Mouse (Mus musculus) testis, adult 2 months (tissue): ENCODE data around the gene Anxa6. TPM values are rescaled to one million over a fixed set of nuclear protein-coding genes. Genes with fewer than 3 reads are reported as not detected.
A peak's percentile ranks its signal among the peaks of the same experiment; 100 is the strongest.

Experiments used
- H3K27ac ChIP-seq: fragments of 200-500 bp; 2 replicates; pipeline ENCODE4 v1.5.1; 2012; ENCODE audit warnings: low read depth, low read length; ENCODE audit not compliant: control insufficient read depth, insufficient read depth
- H3K27me3 ChIP-seq: fragments of 200-500 bp; 2 replicates; pipeline ENCODE4 v1.6.1; 2012; ENCODE audit warnings: mild to moderate bottlenecking, low read length, moderate library complexity; ENCODE audit not compliant: control insufficient read depth, insufficient read depth
- H3K36me3 ChIP-seq: fragments of 200-500 bp; 2 replicates; pipeline ENCODE4 v1.6.1; 2012; ENCODE audit warnings: mild to moderate bottlenecking, low read length; ENCODE audit not compliant: control insufficient read depth, insufficient read depth
- H3K4me1 ChIP-seq: fragments of 200-500 bp; 2 replicates; pipeline ENCODE4 v1.6.1; 2012; ENCODE audit warnings: low read length; ENCODE audit not compliant: control insufficient read depth, insufficient read depth
- H3K4me3 ChIP-seq: fragments of 200-500 bp; 2 replicates; pipeline ENCODE4 v1.5.1; 2012; ENCODE audit warnings: low read depth, mild to moderate bottlenecking, low read length, moderate library complexity, mixed read lengths; ENCODE audit not compliant: control insufficient read depth
- CTCF ChIP-seq: fragments of 200-500 bp; IDR thresholded peaks from 2 replicates; pipeline ENCODE4 v1.5.1; 2012; ENCODE audit warnings: low read depth, mild to moderate bottlenecking, inconsistent platforms, low read length, moderate library complexity; ENCODE audit not compliant: control insufficient read depth, insufficient read depth, insufficient replicate concordance
- POLR2A ChIP-seq: fragments of 200-500 bp; IDR thresholded peaks from 2 replicates; pipeline ENCODE4 v1.6.1; 2012; ENCODE audit warnings: low read depth, mild to moderate bottlenecking, inconsistent platforms, low read length, moderate library complexity; ENCODE audit not compliant: control insufficient read depth
- polyA plus RNA-seq: library from polyadenylated mRNA; depleted of rRNA; stranded (reverse); fragments of >200 nt; gene quantifications from 2 replicates; pipeline ENCODE4 v1.2.3, GENCODE M21; 2012; rRNA removed

Anxa6 gene
- 4.9 and 7.5 TPM in 2 replicates for polyA plus RNA-seq

DNA sequence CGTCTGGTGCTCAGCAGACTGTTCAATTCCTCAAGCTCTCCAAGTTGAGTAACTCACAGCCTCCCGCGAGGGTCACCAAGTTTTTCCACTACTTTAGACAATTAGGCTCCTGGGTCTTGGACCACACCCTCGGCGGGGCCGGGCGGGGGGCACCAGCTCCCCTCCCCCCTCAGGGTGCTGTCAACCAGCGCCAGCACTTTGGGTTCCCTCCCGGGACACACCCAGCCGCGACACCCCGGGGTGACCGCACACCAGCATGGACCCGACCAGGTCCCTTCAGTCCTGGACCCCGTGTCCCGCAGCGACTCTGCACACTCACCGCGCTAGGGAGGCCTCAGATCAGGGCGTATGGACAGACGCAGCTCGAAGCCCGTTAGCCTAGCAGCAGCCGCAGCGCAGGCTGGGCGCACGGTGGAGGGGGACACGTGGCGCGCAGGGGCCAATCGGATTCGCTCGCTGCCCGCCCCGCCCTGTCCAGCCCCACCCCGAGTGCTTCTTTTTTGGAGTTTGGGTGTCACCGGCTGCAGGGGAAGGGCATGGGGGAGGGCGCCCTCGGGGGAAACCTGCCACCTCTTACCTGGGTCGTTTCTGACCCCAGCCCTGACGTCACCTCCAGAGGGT lies at the start of gene Anxa6:
Anxa6 (minus strand) TSS at position 406 of the 621 bp plus-strand sequence.
- Histone ChIP-seq H3K27ac (no peak within 1 kb of the TSS), H3K27me3 (no peaks in the 10 kb centered on the region), H3K4me3 (peak within 1 kb of the TSS; percentile 63), H3K4me1 (peaks cover 12% of the 10 kb centered on the region), H3K36me3 (no peaks in the 10 kb centered on the region)
- TF ChIP-seq CTCF (no peak), POLR2A (peak; percentile 54; the same call in 1 of the 2 replicates)

DNA sequence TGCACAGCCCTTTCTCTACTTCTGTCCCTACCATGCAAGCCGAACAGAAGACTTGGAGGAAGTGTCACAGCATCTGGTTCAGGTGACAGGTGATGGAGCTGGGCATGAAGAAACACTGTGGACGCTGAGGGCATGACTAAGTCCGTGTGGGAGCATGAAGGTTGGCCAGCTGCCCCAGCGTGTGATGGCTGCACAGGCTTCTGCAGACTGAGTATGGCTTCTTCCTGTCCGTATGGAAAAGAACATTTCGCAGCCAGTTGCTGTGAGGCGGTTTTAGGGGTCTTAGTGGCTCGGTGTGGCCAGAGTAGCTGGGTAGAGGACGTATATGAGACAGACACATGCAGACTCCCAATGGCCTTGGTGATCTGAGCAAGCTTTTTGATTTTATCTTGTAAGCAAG lies 48.0 kb upstream of the Anxa6 start:
- Histone ChIP-seq H3K36me3 (no peaks in the 10 kb centered on the region), H3K27me3 (no peaks in the 10 kb centered on the region), H3K4me3 (no peak overlapping the region), H3K27ac (no peak overlapping the region), H3K4me1 (peaks cover 4% of the 10 kb centered on the region)
- TF ChIP-seq POLR2A (no peak), CTCF (no peak)

DNA sequence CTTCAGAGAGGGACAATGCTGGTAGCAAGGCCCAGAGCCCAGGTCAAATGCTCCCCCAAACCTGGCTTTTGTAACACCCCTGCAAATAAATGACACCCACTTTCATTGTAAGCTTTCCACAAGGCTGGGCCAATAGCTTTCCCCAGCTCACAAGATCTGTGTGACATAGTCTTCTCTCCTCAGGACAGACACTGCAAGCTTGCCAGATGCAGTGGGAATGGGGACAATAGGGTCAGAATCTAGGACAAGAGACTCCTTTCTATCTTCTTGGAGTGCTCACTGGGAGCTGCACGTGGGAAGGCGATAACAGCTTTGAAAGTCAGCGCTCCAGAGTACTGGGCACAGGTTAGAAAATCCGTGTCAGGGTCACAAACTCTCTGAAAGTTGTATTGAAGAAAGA lies 45.9 kb upstream of the Anxa6 start:
- no peak for TF ChIP-seq POLR2A
- TF ChIP-seq CTCF = no peak
- Histone ChIP-seq H3K27ac (no peak overlapping the region; the same call in 1 of the 2 replicates), H3K4me3 (no peak overlapping the region), H3K27me3 (no peaks in the 10 kb centered on the region), H3K4me1 (peaks cover 4% of the 10 kb centered on the region), H3K36me3 (no peaks in the 10 kb centered on the region)

DNA sequence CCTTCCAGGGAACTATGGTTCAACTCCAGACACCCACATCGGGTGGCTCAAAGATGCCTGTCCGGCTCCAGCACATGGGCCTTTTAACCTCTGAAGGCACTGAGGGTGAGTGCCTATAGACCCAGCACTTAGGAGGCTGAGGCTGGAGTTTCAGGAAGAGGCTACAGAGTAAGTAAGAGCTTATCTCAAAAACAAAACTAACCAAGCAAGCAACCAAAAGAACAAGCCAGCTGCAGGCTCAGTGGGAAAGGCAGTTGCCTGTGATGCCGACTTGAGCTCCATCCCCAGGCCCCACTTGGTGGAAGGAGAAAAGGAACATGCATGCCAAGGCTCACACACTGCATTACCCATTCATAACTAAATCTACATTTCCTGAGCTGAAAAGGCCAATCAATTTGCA lies 45.3 kb upstream of the Anxa6 start:
- Histone ChIP-seq H3K36me3 (no peaks in the 10 kb centered on the region), H3K27me3 (no peaks in the 10 kb centered on the region), H3K4me1 (peaks cover 4% of the 10 kb centered on the region), H3K27ac (peak overlapping the region; percentile 12; the same call in 1 of the 2 replicates), H3K4me3 (no peak overlapping the region)
- TF ChIP-seq POLR2A = no peak
- TF ChIP-seq CTCF = no peak

DNA sequence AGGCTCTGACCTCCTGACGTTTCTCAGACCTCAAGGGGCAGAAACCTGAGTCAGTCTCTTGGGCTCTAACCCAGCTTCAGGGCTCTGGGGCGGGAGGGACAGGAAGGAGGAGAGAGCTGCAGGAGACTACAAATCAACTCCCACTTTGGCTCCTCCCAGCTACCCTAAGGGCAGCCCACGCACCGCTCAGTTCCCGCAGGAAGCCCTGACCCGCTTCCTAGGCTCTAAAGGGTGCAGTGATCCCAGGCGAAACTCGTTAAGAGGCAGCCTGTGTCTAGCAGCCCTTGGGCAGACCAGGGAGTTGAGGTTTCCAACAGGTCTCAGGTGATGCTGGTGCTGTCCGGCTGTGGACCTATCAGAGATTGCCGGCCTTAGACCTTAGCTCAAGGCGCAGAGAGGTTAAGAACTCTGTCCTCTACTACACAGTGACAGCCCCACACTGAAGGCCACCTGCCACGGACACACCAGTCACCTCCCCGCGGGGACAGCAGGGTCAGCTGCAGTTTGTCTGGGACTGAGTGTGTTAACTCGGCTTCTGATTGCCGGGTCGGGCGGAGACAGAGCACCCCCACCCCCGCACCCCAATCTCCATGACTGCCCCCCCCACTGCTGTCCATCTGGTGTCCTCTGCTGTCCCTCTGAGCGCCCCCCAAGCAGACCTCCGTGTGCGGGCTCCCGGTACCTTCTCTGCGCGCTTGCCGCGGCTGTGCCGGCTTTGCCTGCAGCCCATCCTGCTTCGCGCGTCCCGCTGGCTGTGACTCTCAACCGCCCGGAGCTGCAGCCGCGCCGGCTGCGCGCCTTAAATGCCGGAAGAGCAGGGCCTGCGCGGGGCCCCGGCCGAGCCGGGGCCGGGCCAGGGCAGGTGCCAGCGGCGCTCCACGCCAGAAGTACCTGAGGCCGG lies 44.3 kb upstream of the Anxa6 start, which contains the start of gene Ccdc69:
Ccdc69 (minus strand) TSS at position 801 of the 901 bp plus-strand sequence.
- H3K27ac ChIP-seq = peak within 1 kb of the TSS; percentile 86
- no peaks in the 10 kb centered on the region for H3K36me3 ChIP-seq
- peaks cover 4% of the 10 kb centered on the region for H3K4me1 ChIP-seq
- peak within 1 kb of the TSS; percentile 48 for H3K4me3 ChIP-seq
- no peak for TF ChIP-seq CTCF
- peak; percentile 63 for TF ChIP-seq POLR2A
- H3K27me3 ChIP-seq = no peaks in the 10 kb centered on the region

DNA sequence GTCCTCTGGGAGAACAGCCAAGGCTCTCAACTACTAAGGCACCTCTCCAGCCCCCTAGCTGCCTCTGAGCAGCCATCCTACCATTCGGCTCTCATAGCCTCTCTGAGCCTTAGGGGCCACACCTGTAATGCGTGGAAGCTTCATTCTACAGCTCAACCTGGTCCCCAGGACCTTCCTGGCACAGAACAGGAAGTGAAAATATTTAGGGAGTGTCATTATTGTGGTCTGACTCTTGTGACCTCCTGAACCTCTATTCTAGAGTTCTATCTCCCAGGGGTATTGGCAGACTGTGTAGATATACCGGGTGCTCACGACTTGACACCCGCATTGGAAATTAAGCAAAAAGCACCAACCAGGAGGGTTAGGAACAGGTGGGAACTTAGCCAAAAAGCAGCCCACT lies 43.0 kb upstream of the Anxa6 start:
- H3K27me3 ChIP-seq = no peaks in the 10 kb centered on the region
- no peak for TF ChIP-seq CTCF
- no peak for TF ChIP-seq POLR2A
- no peak overlapping the region for H3K27ac ChIP-seq
- no peaks in the 10 kb centered on the region for H3K36me3 ChIP-seq
- no peak overlapping the region for H3K4me3 ChIP-seq
- H3K4me1 ChIP-seq = peaks cover 4% of the 10 kb centered on the region

DNA sequence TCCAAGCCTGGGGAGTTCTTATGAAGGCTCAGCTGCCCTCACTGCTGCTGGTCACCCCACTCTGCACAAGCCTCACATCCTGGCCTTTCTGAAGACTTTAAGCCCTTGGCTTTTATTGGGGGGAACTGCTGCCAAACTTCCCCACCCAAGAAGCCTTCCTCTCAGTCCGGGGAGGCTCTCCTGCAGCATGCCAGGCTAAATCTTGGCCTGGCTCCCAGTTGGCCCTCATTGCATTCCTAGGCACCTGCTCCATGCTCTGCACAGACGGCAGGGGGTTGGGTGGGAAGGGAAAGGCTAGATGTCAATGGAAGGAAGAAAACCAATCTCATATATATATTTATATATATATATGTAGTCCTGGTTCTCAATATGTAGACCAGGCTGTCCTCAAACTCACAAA lies 42.4 kb upstream of the Anxa6 start:
- TF ChIP-seq CTCF = no peak
- Histone ChIP-seq H3K4me1 (peaks cover 4% of the 10 kb centered on the region), H3K4me3 (no peak overlapping the region), H3K27ac (no peak overlapping the region), H3K27me3 (no peaks in the 10 kb centered on the region), H3K36me3 (no peaks in the 10 kb centered on the region)
